Mouse (Mus musculus) forebrain, embryonic 16.5 days (tissue): Measurements from ENCODE around the gene Jade2. TPM values are rescaled to one million over a fixed set of nuclear protein-coding genes. Genes with fewer than 3 reads are reported as not detected.
A peak's percentile ranks its signal among the peaks of the same experiment; 100 is the strongest.

Experiments used
- ATAC-seq: fragments of 200-750 bp; cut with Nextera tagmentation; 2 replicates; pipeline ENCODE4 v1.8.0; 2017; ENCODE audit warnings: mild to moderate bottlenecking, moderate library complexity
- H3K27ac ChIP-seq: fragments of 300-500 bp; sonication (generic); 2 replicates; pipeline ENCODE4 v1.5.1; 2014; ENCODE audit warnings: low read length, control low read depth
- H3K27me3 ChIP-seq: fragments of 300-500 bp; sonication (generic); replicated peaks from 2 replicates; pipeline ENCODE4 v1.6.1; 2014; ENCODE audit warnings: low read length; ENCODE audit not compliant: control insufficient read depth, insufficient read depth
- H3K36me3 ChIP-seq: fragments of 300-500 bp; sonication (generic); 2 replicates; pipeline ENCODE4 v1.6.1; 2014; ENCODE audit not compliant: control insufficient read depth, insufficient read depth
- H3K4me1 ChIP-seq: fragments of 300-500 bp; sonication (generic); replicated peaks from 2 replicates; pipeline ENCODE4 v1.6.1; 2014; ENCODE audit warnings: low read length; ENCODE audit not compliant: control insufficient read depth, insufficient read depth
- H3K4me2 ChIP-seq: fragments of 300-500 bp; sonication (generic); 2 replicates; pipeline ENCODE4 v1.6.1; 2014; ENCODE audit warnings: mild to moderate bottlenecking, low read length, control low read depth
- H3K4me3 ChIP-seq: fragments of 300-500 bp; sonication (generic); replicated peaks from 2 replicates; pipeline ENCODE4 v1.5.1; 2014; ENCODE audit warnings: mild to moderate bottlenecking, low read length, control low read depth
- H3K9ac ChIP-seq: fragments of 300-500 bp; sonication (generic); replicated peaks from 2 replicates; pipeline ENCODE4 v1.6.1; 2014; ENCODE audit warnings: low read depth, low read length, control low read depth
- H3K9me3 ChIP-seq: fragments of 300-500 bp; sonication (generic); 2 replicates; pipeline ENCODE4 v1.6.1; 2016; ENCODE audit warnings: low read length; ENCODE audit not compliant: control insufficient read depth
- WGBS: fragments of 180-500 bp; shearing (Covaris S2); extraction: QIAGEN DNeasy Blood & Tissue Kit; methylation state at CpG from one replicate; pipeline ENCODE4 v1.1.7; 2014; 5-methylcytosine and 5-hydroxymethylcytosine counted together
- polyA plus RNA-seq: library from polyadenylated mRNA; unstranded; fragments of >200 nt; fragmentation: Nextera tagmentation; extraction: Ambion mirVana; gene quantifications from 2 replicates; pipeline ENCODE4 v1.2.1, GENCODE M21; 2015

The Jade2 gene
- polyA plus RNA-seq, 1 experiment from 2014 or later: 0.47 TPM

GRCm38 (mm10) chr11:51812022-51812546 lies 45.4 kb downstream of the Jade2 start:
- WGBS: 90% methylated on average over 8 of the region's 8 CpGs
- ATAC-seq: no peak
- no peaks in the 10 kb centered on the region for H3K36me3 ChIP-seq

DNA sequence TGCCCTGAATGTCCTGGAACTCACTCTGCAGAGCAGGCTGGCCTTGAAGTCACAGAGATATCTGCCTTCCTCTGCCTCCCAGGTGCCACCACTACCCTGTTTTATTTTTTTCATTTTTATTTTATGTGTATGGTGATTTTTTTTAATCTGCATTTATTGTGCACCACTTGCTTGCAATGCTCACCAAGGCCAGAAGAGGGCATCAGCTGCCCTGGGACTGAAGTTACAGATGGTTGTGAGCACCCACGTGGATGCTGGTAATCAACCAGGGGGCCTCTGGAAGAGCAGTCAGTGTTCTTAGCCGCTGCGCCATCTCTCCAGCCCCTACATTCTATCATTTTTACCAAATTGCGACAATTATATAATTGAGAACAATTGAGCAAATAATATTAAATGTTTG lies 46.2 kb downstream of the Jade2 start:
- no peaks in the 10 kb centered on the region for H3K9me3 ChIP-seq
- no peak overlapping the region for H3K9ac ChIP-seq
- H3K4me1 ChIP-seq: no peaks in the 10 kb centered on the region
- H3K4me3 ChIP-seq: no peak overlapping the region
- WGBS: 85% methylated on average over 4 of the region's 4 CpGs
- no peaks in the 10 kb centered on the region for H3K36me3 ChIP-seq
- H3K27me3 ChIP-seq: no peaks in the 10 kb centered on the region
- no peak overlapping the region for H3K4me2 ChIP-seq
- no peak for ATAC-seq
- no peak overlapping the region for H3K27ac ChIP-seq

More at GRCm38 (mm10) chr11:51812022-51812546, 45.4 kb downstream of the Jade2 start:
- Histone ChIP-seq H3K9me3 (no peaks in the 10 kb centered on the region), H3K4me1 (no peaks in the 10 kb centered on the region), H3K9ac (no peak overlapping the region), H3K27me3 (no peaks in the 10 kb centered on the region), H3K4me2 (no peak overlapping the region), H3K4me3 (no peak overlapping the region), H3K27ac (no peak overlapping the region)

- H3K9ac ChIP-seq: no peak overlapping the region
- no peaks in the 10 kb centered on the region for H3K27me3 ChIP-seq
- no peak overlapping the region for H3K4me3 ChIP-seq
- peaks cover 4% of the 10 kb centered on the region for H3K4me1 ChIP-seq
- ATAC-seq: 0 out of 2 replicates have a peak, but pooled peaks have one; percentile 35
- no peak overlapping the region for H3K4me2 ChIP-seq
- no peaks in the 10 kb centered on the region for H3K36me3 ChIP-seq
- 56% methylated on average over 6 of the region's 6 CpGs for WGBS
- no peak overlapping the region for H3K27ac ChIP-seq
- no peaks in the 10 kb centered on the region for H3K9me3 ChIP-seq
Observed at GRCm38 (mm10) chr11:51809632-51810224, 47.7 kb downstream of the Jade2 start.

DNA sequence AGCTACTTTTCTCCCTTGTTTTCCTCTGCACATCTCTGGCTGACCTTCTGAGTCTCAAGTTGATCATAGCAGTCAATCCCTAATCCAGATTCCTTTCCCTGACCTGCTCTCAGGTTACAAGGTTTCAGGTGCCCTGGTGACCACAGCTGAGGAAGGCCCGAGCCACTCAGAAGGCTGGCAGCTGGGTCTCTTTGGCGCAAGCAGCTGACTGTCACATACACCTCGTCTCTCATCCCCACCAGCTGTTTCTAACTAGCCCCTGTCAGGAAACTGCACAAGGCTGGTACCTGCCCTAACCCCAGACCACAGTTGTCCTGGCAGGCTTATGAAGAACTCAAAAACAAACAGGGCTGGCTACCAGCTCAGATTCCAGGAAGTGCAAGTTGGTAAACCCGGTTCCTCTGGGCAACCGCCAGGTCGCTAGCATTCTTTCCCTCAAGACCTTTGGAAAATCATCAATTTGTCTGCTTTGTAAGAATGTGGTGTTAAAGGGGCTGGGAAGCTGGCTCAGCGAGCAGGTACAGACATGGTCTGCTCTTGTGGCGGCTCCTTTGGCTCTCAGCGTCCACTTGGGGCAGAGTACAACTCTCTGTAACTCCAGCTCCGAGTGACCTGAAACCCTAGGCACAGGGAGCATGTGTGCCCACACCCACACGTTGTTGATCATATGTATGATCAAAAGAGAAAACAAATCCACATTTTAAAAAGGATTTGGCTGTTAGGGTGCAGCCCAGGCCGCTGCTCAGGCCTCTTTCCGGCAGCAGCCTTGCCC lies 50.2 kb downstream of the Jade2 start:
- no peaks in the 10 kb centered on the region for H3K27me3 ChIP-seq
- ATAC-seq: no peak
- H3K4me2 ChIP-seq: no peak overlapping the region
- no peak overlapping the region for H3K4me3 ChIP-seq
- WGBS: 59% methylated on average over 13 of the region's 13 CpGs
- peaks cover 4% of the 10 kb centered on the region for H3K4me1 ChIP-seq
- H3K9ac ChIP-seq: no peak overlapping the region
- H3K36me3 ChIP-seq: no peaks in the 10 kb centered on the region
- no peak overlapping the region for H3K27ac ChIP-seq
- H3K9me3 ChIP-seq: no peaks in the 10 kb centered on the region

- Histone ChIP-seq H3K4me1 (peaks cover 4% of the 10 kb centered on the region), H3K27me3 (no peaks in the 10 kb centered on the region), H3K4me2 (peak overlapping the region; percentile 79), H3K36me3 (no peaks in the 10 kb centered on the region), H3K9me3 (no peaks in the 10 kb centered on the region), H3K9ac (peak overlapping the region; percentile 57), H3K27ac (peak overlapping the region; percentile 38; the same call in 1 of the 2 replicates), H3K4me3 (peak overlapping the region; percentile 52)
- peak; percentile 92 for ATAC-seq
- WGBS: 19% methylated on average over 17 of the region's 17 CpGs
Observed at GRCm38 (mm10) chr11:51805221-51805981, 52.1 kb downstream of the Jade2 start.

GRCm38 (mm10) chr11:51800634-51801325 lies 56.7 kb downstream of the Jade2 start:
- 46% methylated on average over 7 of the region's 8 CpGs for WGBS
- H3K4me1 ChIP-seq: peaks cover 4% of the 10 kb centered on the region

GRCm38 (mm10) chr11:51796272-51796671 lies 61.2 kb downstream of the Jade2 start:
- no peaks in the 10 kb centered on the region for H3K27me3 ChIP-seq
- ATAC-seq: no peak
- H3K4me1 ChIP-seq: no peaks in the 10 kb centered on the region
- WGBS: 86% methylated on average over 4 of the region's 4 CpGs
- no peak overlapping the region for H3K9ac ChIP-seq
- H3K4me3 ChIP-seq: no peak overlapping the region
- no peaks in the 10 kb centered on the region for H3K9me3 ChIP-seq
- no peak overlapping the region for H3K4me2 ChIP-seq
- no peak overlapping the region for H3K27ac ChIP-seq
- peaks cover 6% of the 10 kb centered on the region; the same call in 1 of the 2 replicates for H3K36me3 ChIP-seq

More at GRCm38 (mm10) chr11:51800634-51801325, 56.7 kb downstream of the Jade2 start:
- Histone ChIP-seq H3K27me3 (no peaks in the 10 kb centered on the region), H3K9me3 (no peaks in the 10 kb centered on the region), H3K36me3 (no peaks in the 10 kb centered on the region), H3K27ac (no peak overlapping the region), H3K9ac (no peak overlapping the region), H3K4me2 (no peak overlapping the region), H3K4me3 (no peak overlapping the region)
- no peak for ATAC-seq

DNA sequence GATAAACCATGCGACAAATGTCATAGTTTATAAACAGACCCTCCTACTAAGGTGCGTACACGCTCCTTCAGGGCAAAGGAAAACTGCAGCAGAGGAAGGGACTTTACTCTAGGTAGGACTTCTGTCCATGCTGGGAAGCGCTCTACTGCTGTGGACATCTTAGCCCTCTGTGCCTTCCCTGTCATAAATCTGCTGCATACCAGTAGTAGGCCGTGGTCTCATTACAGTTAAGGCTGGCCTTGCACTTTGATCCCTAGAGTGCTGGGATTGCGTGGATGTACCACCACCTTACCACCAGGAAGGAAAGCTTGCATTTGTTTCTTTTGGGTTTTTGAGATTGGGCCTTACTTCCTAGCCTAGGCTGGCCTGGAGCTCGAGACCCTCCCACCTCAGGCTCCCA lies 66.8 kb downstream of the Jade2 start:
- 95% methylated on average over 7 of the region's 7 CpGs for WGBS
- H3K4me2 ChIP-seq: no peak overlapping the region

More for the DNA sequence above, 66.8 kb downstream of the Jade2 start:
- no peak for ATAC-seq
- H3K27ac ChIP-seq: no peak overlapping the region
- peaks cover 15% of the 10 kb centered on the region for H3K36me3 ChIP-seq
- no peak overlapping the region for H3K4me3 ChIP-seq
- no peaks in the 10 kb centered on the region for H3K27me3 ChIP-seq
- no peaks in the 10 kb centered on the region for H3K4me1 ChIP-seq
- no peaks in the 10 kb centered on the region for H3K9me3 ChIP-seq
- H3K9ac ChIP-seq: no peak overlapping the region
